Mouse (Mus musculus): ENCODE results near the gene Ap2a1. TPM values are rescaled to one million over a fixed set of nuclear protein-coding genes. Genes with fewer than 3 reads are reported as not detected.

Gene Ap2a1
- total RNA-seq, 2 experiments from 2014 or later = 59.1 to 62.6 TPM

- peak overlapping the region; percentile 85 for H3K27ac ChIP-seq
Measured at GRCm38 (mm10) chr7:44951960-44952359, 22.7 kb upstream of the Ap2a1 start.

GRCm38 (mm10) chr7:44949922-44950321 is 20.6 kb upstream of the Ap2a1 start:
- H3K4me3 ChIP-seq = no peak overlapping the region
- DNase-seq = no peak
- intact Hi-C loops (cut with DNase I) = loop anchor here (10.0 kb wide), 1 partner anchor 205 kb away; the partner anchor contains the start of gene Vrk3
- no peak for TF ChIP-seq CTCF (IDR thresholded peaks at IDR 0.05)
- no peak overlapping the region for H3K27ac ChIP-seq

More at GRCm38 (mm10) chr7:44951960-44952359, 22.7 kb upstream of the Ap2a1 start:
- peak overlapping the region; percentile 87 for H3K4me3 ChIP-seq
- intact Hi-C loops (cut with DNase I) = loop anchor here (2.0 to 10.0 kb wide), 2 partner anchors 23 to 207 kb away; partner anchors contain the start of genes Ap2a1 and Vrk3
- TF ChIP-seq CTCF (IDR thresholded peaks at IDR 0.05) = no peak
- peak; percentile 81 for DNase-seq

GRCm38 (mm10) chr7:44942904-44943303 is 13.6 kb upstream of the Ap2a1 start, which contains the start of gene Tsks:
Gene Tsks (plus strand): TSS chr7:44943204.
- Histone ChIP-seq H3K4me3 (no peak within 1 kb of the TSS), H3K27ac (no peak within 1 kb of the TSS)
- intact Hi-C loops (cut with DNase I) = no loop called here
- no peak for DNase-seq
- TF ChIP-seq CTCF (IDR thresholded peaks at IDR 0.05) = no peak

- Histone ChIP-seq H3K27ac (no peak overlapping the region), H3K4me3 (no peak overlapping the region)
- intact Hi-C loops (cut with DNase I) = no loop called here
- TF ChIP-seq CTCF (IDR thresholded peaks at IDR 0.05) = no peak
- DNase-seq = no peak
Measured at GRCm38 (mm10) chr7:44938680-44939079, 9.4 kb upstream of the Ap2a1 start.

- TF ChIP-seq CTCF (IDR thresholded peaks at IDR 0.05) = no peak
- intact Hi-C loops (cut with DNase I) = loop anchor here (2.0 kb wide), 1 partner anchor 24 kb away; no protein-coding TSS in a partner anchor
- H3K27ac ChIP-seq = peak overlapping the region; percentile 97
Measured at GRCm38 (mm10) chr7:44928570-44928969, 726 bp downstream of the Ap2a1 start.

GRCm38 (mm10) chr7:44925468-44925867 is 3.8 kb downstream of the Ap2a1 start:
- TF ChIP-seq CTCF (IDR thresholded peaks at IDR 0.05) = peak; percentile 63
- H3K27ac ChIP-seq = peak overlapping the region; percentile 48; the same call in 1 of the 2 replicates
- intact Hi-C loops (cut with DNase I) = no loop called here
- peak; percentile 56 for DNase-seq
- no peak overlapping the region for H3K4me3 ChIP-seq

More at GRCm38 (mm10) chr7:44928570-44928969, 726 bp downstream of the Ap2a1 start:
- H3K4me3 ChIP-seq = peak overlapping the region; percentile 98
- DNase-seq = no peak

- TF ChIP-seq CTCF (IDR thresholded peaks at IDR 0.05) = no peak
- Histone ChIP-seq H3K4me3 (no peak overlapping the region), H3K27ac (no peak overlapping the region)
- DNase-seq = no peak
- intact Hi-C loops (cut with DNase I) = no loop called here
Measured at GRCm38 (mm10) chr7:44922530-44922929, 6.8 kb downstream of the Ap2a1 start.

GRCm38 (mm10) chr7:44919127-44919526 is 10.2 kb downstream of the Ap2a1 start:
- peak overlapping the region; percentile 81; the same call in 1 of the 2 replicates for H3K27ac ChIP-seq
- DNase-seq = no peak
- intact Hi-C loops (cut with DNase I) = no loop called here
- no peak overlapping the region for H3K4me3 ChIP-seq
- TF ChIP-seq CTCF (IDR thresholded peaks at IDR 0.05) = no peak

- peak overlapping the region; percentile 81 for H3K27ac ChIP-seq
- no peak overlapping the region for H3K4me3 ChIP-seq
- DNase-seq = no peak
- TF ChIP-seq CTCF (IDR thresholded peaks at IDR 0.05) = no peak
- intact Hi-C loops (cut with DNase I) = no loop called here
Measured at GRCm38 (mm10) chr7:44918219-44918618, 11.1 kb downstream of the Ap2a1 start.

GRCm38 (mm10) chr7:44916881-44917280 is 12.4 kb downstream of the Ap2a1 start:
- H3K27ac ChIP-seq = peak overlapping the region; percentile 81
- intact Hi-C loops (cut with DNase I) = no loop called here
- no peak overlapping the region for H3K4me3 ChIP-seq
- TF ChIP-seq CTCF (IDR thresholded peaks at IDR 0.05) = no peak
- no peak for DNase-seq

GRCm38 (mm10) chr7:44916191-44916590 is 13.1 kb downstream of the Ap2a1 start:
- TF ChIP-seq CTCF (IDR thresholded peaks at IDR 0.05) = no peak

GRCm38 (mm10) chr7:44915314-44915713 is 14.0 kb downstream of the Ap2a1 start:
- Histone ChIP-seq H3K27ac (peak overlapping the region; percentile 81), H3K4me3 (no peak overlapping the region)
- no peak for TF ChIP-seq CTCF (IDR thresholded peaks at IDR 0.05)
- intact Hi-C loops (cut with DNase I) = no loop called here
- peak; percentile 54 for DNase-seq

More at GRCm38 (mm10) chr7:44916191-44916590, 13.1 kb downstream of the Ap2a1 start:
- DNase-seq = peak; percentile 61
- peak overlapping the region; percentile 81 for H3K27ac ChIP-seq
- no peak overlapping the region for H3K4me3 ChIP-seq
- intact Hi-C loops (cut with DNase I) = no loop called here

- no peak overlapping the region for H3K4me3 ChIP-seq
- intact Hi-C loops (cut with DNase I) = no loop called here
- peak overlapping the region; percentile 81 for H3K27ac ChIP-seq
- DNase-seq = no peak
- TF ChIP-seq CTCF (IDR thresholded peaks at IDR 0.05) = no peak
Measured at GRCm38 (mm10) chr7:44914396-44914795, 14.9 kb downstream of the Ap2a1 start.
